Mouse (Mus musculus) hindbrain, embryonic 16.5 days (tissue): Measurements from ENCODE around the gene Btnl10. TPM values are rescaled to one million over a fixed set of nuclear protein-coding genes. Genes with fewer than 3 reads are reported as not detected.

Experiments
- ATAC-seq: fragments of 200-750 bp; cut with Nextera tagmentation; 2 replicates; pipeline ENCODE4 v1.8.0; 2017; ENCODE audit warnings: moderate TSS enrichment, moderate library complexity
- H3K27ac ChIP-seq: fragments of 300-500 bp; sonication (generic); 2 replicates; pipeline ENCODE4 v1.5.1; 2014; ENCODE audit warnings: low read depth, mild to moderate bottlenecking, control low read depth, low read length, moderate library complexity
- H3K27me3 ChIP-seq: fragments of 300-500 bp; sonication (generic); replicated peaks from 2 replicates; pipeline ENCODE4 v1.6.1; 2014; ENCODE audit warnings: low read length; ENCODE audit not compliant: control insufficient read depth, insufficient read depth
- H3K36me3 ChIP-seq: fragments of 300-500 bp; sonication (generic); 2 replicates; pipeline ENCODE4 v1.6.1; 2014; ENCODE audit warnings: mild to moderate bottlenecking, low read length, moderate library complexity, mixed read lengths; ENCODE audit not compliant: control insufficient read depth, insufficient read depth
- H3K4me1 ChIP-seq: fragments of 300-500 bp; sonication (generic); 2 replicates; pipeline ENCODE4 v1.6.1; 2014; ENCODE audit warnings: low read depth, low read length; ENCODE audit not compliant: control insufficient read depth, insufficient read depth
- H3K4me2 ChIP-seq: fragments of 300-500 bp; sonication (generic); 2 replicates; pipeline ENCODE4 v1.6.1; 2014; ENCODE audit warnings: mild to moderate bottlenecking, low read length, control low read depth, moderate library complexity
- H3K4me3 ChIP-seq: fragments of 300-500 bp; sonication (generic); 2 replicates; pipeline ENCODE4 v1.5.1; 2014; ENCODE audit warnings: mild to moderate bottlenecking, low read length, control low read depth, moderate library complexity
- H3K9ac ChIP-seq: fragments of 300-500 bp; sonication (generic); 2 replicates; pipeline ENCODE4 v1.6.1; 2014; ENCODE audit warnings: low read depth, mild to moderate bottlenecking, control low read depth, low read length, moderate library complexity
- H3K9me3 ChIP-seq: fragments of 300-500 bp; sonication (generic); 2 replicates; pipeline ENCODE4 v1.6.1; 2014; ENCODE audit warnings: mild to moderate bottlenecking, low read length, moderate library complexity; ENCODE audit not compliant: control insufficient read depth
- WGBS: fragments of 180-500 bp; shearing (Covaris S2); extraction: QIAGEN DNeasy Blood & Tissue Kit; methylation state at CpG from one replicate; pipeline ENCODE4 v1.1.7; 2014; 5-methylcytosine and 5-hydroxymethylcytosine counted together
- microRNA-seq: library from miRNA; unstranded; fragments of <30 nt; microRNA quantifications from one replicate; pipeline ENCODE4, GENCODE M21; 2017
- polyA plus RNA-seq: library from polyadenylated mRNA; unstranded; fragments of >200 nt; fragmentation: Nextera tagmentation; extraction: Ambion mirVana; gene quantifications from 2 replicates; pipeline ENCODE4 v1.2.1, GENCODE M21; 2015

Gene Btnl10
- polyA plus RNA-seq, 1 experiment from 2014 or later = not detected

- Histone ChIP-seq H3K4me1 (peaks cover 8% of the 10 kb centered on the region), H3K27ac (no peak overlapping the region), H3K9me3 (no peaks in the 10 kb centered on the region), H3K4me2 (no peak overlapping the region), H3K9ac (no peak overlapping the region), H3K36me3 (peaks cover 6% of the 10 kb centered on the region; the same call in 1 of the 2 replicates), H3K27me3 (no peaks in the 10 kb centered on the region), H3K4me3 (no peak overlapping the region)
- 89% methylated on average over 21 of the region's 21 CpGs for WGBS
- no peak for ATAC-seq
These were observed 53.3 kb downstream of the Btnl10 start for GRCm38 (mm10) chr11:58970831-58971530.

GRCm38 (mm10) chr11:58971796-58972195 lies 54.1 kb downstream of the Btnl10 start:
- no peak overlapping the region for H3K4me2 ChIP-seq
- no peak overlapping the region for H3K4me3 ChIP-seq
- no peaks in the 10 kb centered on the region for H3K9me3 ChIP-seq
- H3K27ac ChIP-seq = no peak overlapping the region
- H3K4me1 ChIP-seq = peaks cover 10% of the 10 kb centered on the region
- ATAC-seq = no peak
- H3K9ac ChIP-seq = no peak overlapping the region
- WGBS = 98% methylated on average over 3 of the region's 3 CpGs
- peaks cover 6% of the 10 kb centered on the region; the same call in 1 of the 2 replicates for H3K36me3 ChIP-seq
- no peaks in the 10 kb centered on the region for H3K27me3 ChIP-seq

GRCm38 (mm10) chr11:58974414-58974813 lies 56.7 kb downstream of the Btnl10 start:
- Histone ChIP-seq H3K27me3 (no peaks in the 10 kb centered on the region), H3K27ac (no peak overlapping the region), H3K9ac (no peak overlapping the region), H3K4me3 (no peak overlapping the region), H3K4me1 (peaks cover 23% of the 10 kb centered on the region), H3K4me2 (no peak overlapping the region), H3K36me3 (peaks cover 4% of the 10 kb centered on the region; the same call in 1 of the 2 replicates), H3K9me3 (no peaks in the 10 kb centered on the region)
- 78% methylated on average over 3 of the region's 3 CpGs for WGBS
- no peak for ATAC-seq

Small RNA genes within 50 kb of the gene (microRNA-seq; reads per million reads assigned to microRNA genes)
- gene Gm44313 = not detected

Other genes with a start within 250 kb of the Btnl10 start
- gene Olfr320, start 236.8 kb upstream of the Btnl10 start, polyA plus RNA-seq = not detected in 2 replicates
- gene Olfr319, start 218.7 kb upstream of the Btnl10 start, polyA plus RNA-seq = not detected in 2 replicates
- not detected in 2 replicates for gene Olfr318, start 193.9 kb upstream of the Btnl10 start, polyA plus RNA-seq
- 0.26 and 0.27 TPM in 2 replicates for gene Olfr317, start 178.7 kb upstream of the Btnl10 start, polyA plus RNA-seq
- gene Olfr316, start 165.2 kb upstream of the Btnl10 start, polyA plus RNA-seq = not detected in 2 replicates
- 0.10 TPM in 1 of 2 replicates, not detected in the other for gene Olfr315, start 144.7 kb upstream of the Btnl10 start, polyA plus RNA-seq
- gene Olfr314, start 135.0 kb upstream of the Btnl10 start, polyA plus RNA-seq = not detected in 2 replicates
- gene Fam183b, start 115.9 kb upstream of the Btnl10 start, polyA plus RNA-seq = 10.0 and 11.0 TPM in 2 replicates
- not detected in 2 replicates for gene Olfr313, start 102.9 kb upstream of the Btnl10 start, polyA plus RNA-seq
- gene Olfr312, start 88.7 kb upstream of the Btnl10 start, polyA plus RNA-seq = not detected in 2 replicates
- not detected in 2 replicates for gene Olfr311, start 78.7 kb upstream of the Btnl10 start, polyA plus RNA-seq
- 19.8 and 22.3 TPM in 2 replicates for gene Gm12258, start 70.8 kb upstream of the Btnl10 start, polyA plus RNA-seq
- 10.8 and 13.8 TPM in 2 replicates for gene 2810021J22Rik, start 50.7 kb upstream of the Btnl10 start, polyA plus RNA-seq
- gene Zfp39, start 13.7 kb upstream of the Btnl10 start, polyA plus RNA-seq = 6.1 and 8.1 TPM in 2 replicates
- 563 and 570 TPM in 2 replicates for gene Rnf187, start 21.0 kb downstream of the Btnl10 start, polyA plus RNA-seq
- gene Hist3h2ba, start 31.0 kb downstream of the Btnl10 start, polyA plus RNA-seq = 249 and 250 TPM in 2 replicates
- gene Hist3h2a, start 36.8 kb downstream of the Btnl10 start, polyA plus RNA-seq = 85.3 and 89.6 TPM in 2 replicates
- gene Trim17, start 36.8 kb downstream of the Btnl10 start, polyA plus RNA-seq = 1.1 and 1.8 TPM in 2 replicates
- gene Trim11, start 60.2 kb downstream of the Btnl10 start, polyA plus RNA-seq = 20.7 and 21.4 TPM in 2 replicates
- gene Obscn, start 218.5 kb downstream of the Btnl10 start, polyA plus RNA-seq = 0.48 and 0.71 TPM in 2 replicates
- gene Iba57, start 245.8 kb downstream of the Btnl10 start, polyA plus RNA-seq = 7.3 and 7.8 TPM in 2 replicates